Mouse (Mus musculus): ENCODE measurements at regions not wholly inside any gene's neighbourhood (a gene's known extent, or its start where the extent isn't known, plus 50 kb on each side); places are given as distances from the start of the nearest gene placed in this dataset.

GRCm38 (mm10) chr13:48154414-48155105 is 106.5 kb upstream of the Id4 start:
- no peak for TF ChIP-seq CTCF (IDR thresholded peaks at IDR 0.05; ENCODE audit: extremely low read depth, insufficient read length, insufficient replicate concordance, low read depth, low read length)
- TF ChIP-seq POLR2A (IDR thresholded peaks at IDR 0.05; ENCODE audit: low read depth, low read length) = no peak

Measured in small intestine, adult 2 months (tissue).